Comparison of ENCODE assay signal across 27 mouse cellular contexts in the genomic region with DNA sequence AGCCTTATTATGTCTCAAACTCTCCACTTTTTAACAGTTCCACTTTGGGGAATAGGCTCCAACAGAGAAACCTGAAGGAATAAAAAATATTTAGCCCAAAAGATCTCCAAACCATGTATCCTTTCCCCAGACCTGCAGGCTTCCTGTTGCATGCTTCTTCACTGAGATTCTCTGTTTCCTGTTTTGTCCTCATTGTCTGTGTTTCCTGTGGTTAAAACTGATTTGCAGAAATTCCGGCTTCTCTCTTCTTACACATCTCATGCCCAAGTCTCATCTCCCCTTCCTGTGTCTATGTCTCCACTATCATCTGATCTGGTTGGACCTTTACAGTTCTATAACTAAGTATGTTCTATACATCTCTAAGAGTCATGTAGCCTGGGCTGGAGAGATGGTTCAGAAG.
A peak's percentile ranks its signal among the peaks of the same experiment; 100 is the strongest.
DNase-seq lines count a peak whose midpoint lies in the region; ATAC-seq and TF ChIP-seq lines count a peak whose summit lies in the region.
"Had no signal": no experiment of that assay in that cellular context is flagged by ENCODE, and none has a peak within 500 bp of the region (broad histone marks: within the 10 kb centered on the region; RNA-seq: fewer than 3 reads in every experiment).

No protein-coding gene starts in this region.

- WGBS in lung, postnatal 0 days = 78% methylated on average over 1 of the region's 1 CpGs

- H3K9ac ChIP-seq in lung, postnatal 0 days (replicated peaks; ENCODE audit: low read depth) = no peak overlapping the region
- H3K9ac ChIP-seq: forebrain, postnatal 0 days; hindbrain, embryonic 15.5 days; liver, embryonic 13.5 days; midbrain, embryonic 12.5 days; neural tube, embryonic 12.5 days had no signal

- H3K9me3 ChIP-seq in lung, postnatal 0 days (ENCODE audit: low read length) = no peaks in the 10 kb centered on the region
- H3K9me3 ChIP-seq: embryonic facial prominence, embryonic 10.5 days; forebrain, embryonic 10.5 days; hindbrain, embryonic 15.5 days; liver, embryonic 13.5 days; midbrain, embryonic 12.5 days; neural tube, embryonic 12.5 days had no signal

- H3K27me3 ChIP-seq in lung, postnatal 0 days (replicated peaks; ENCODE audit: insufficient read depth, low read length) = no peaks in the 10 kb centered on the region
- H3K27me3 ChIP-seq: hindbrain, embryonic 15.5 days; liver, embryonic 13.5 days; midbrain, embryonic 12.5 days; neural tube, embryonic 12.5 days had no signal

- no peaks in the 10 kb centered on the region for H3K36me3 ChIP-seq in lung, postnatal 0 days (ENCODE audit: insufficient read depth, low read length)
- H3K36me3 ChIP-seq: embryonic facial prominence, embryonic 10.5 days; forebrain, embryonic 10.5 days; hindbrain, embryonic 15.5 days; liver, embryonic 13.5 days; midbrain, embryonic 12.5 days; neural tube, embryonic 12.5 days had no signal

- DNase-seq in lung, postnatal 0 days (ENCODE audit: low spot score) = peak; percentile 7
- DNase-seq in lung, postnatal 10 days = no peak
- DNase-seq in right cerebral cortex, postnatal 36 days (ENCODE audit: low spot score in 2 of 2) = no peak
- no peak for DNase-seq in adrenal gland, postnatal 25 days
- no peak for DNase-seq in layer of hippocampus, adult 18-20 months (ENCODE audit: low spot score in 2 of 2)
- DNase-seq: adrenal gland, postnatal 10 days; cerebellum, adult 9-10 months; forebrain, postnatal 0 days; gastrocnemius, postnatal 25 days; heart, postnatal 36 days; kidney, adult 9 months; kidney, postnatal 25 days; layer of hippocampus, adult 9-11 months; liver, embryonic 13.5 days; lung, adult 2 months; retina, postnatal 1 day; right cerebral cortex, postnatal 25 days; thymus, postnatal 25 days had no signal

- H3K4me2 ChIP-seq in lung, postnatal 0 days (replicated peaks; ENCODE audit: low read depth, low read length) = no peak overlapping the region
- H3K4me2 ChIP-seq: hindbrain, embryonic 15.5 days; liver, embryonic 13.5 days; midbrain, embryonic 12.5 days; neural tube, embryonic 12.5 days had no signal

- ATAC-seq in lung, postnatal 0 days = no peak
- ATAC-seq in CD4-positive, CD25-positive, alpha-beta regulatory T cell, adult 4 months = peak; percentile 72
- peak; percentile 46 to 66; a peak in 2 of 4 replicates for ATAC-seq in hematopoietic stem cell, adult 5-6 weeks (replicated peaks in 1 of 2; ENCODE audit: insufficient read depth in 1 of 2, low FRiP score in 2 of 2, low TSS enrichment in 1 of 2, low read depth in 1 of 2, poor library complexity in 2 of 2, severe bottlenecking in 2 of 2)
- peak; percentile 62; the same call in 1 of the 2 replicates for ATAC-seq in monocyte, adult 5-6 weeks (replicated peaks; ENCODE audit: insufficient number of reproducible peaks, low FRiP score, low TSS enrichment, poor library complexity, severe bottlenecking)
- ATAC-seq: forebrain, postnatal 0 days; intestine, embryonic 16.5 days had no signal

- no peaks in the 10 kb centered on the region for H3K4me1 ChIP-seq in lung, postnatal 0 days (ENCODE audit: insufficient read depth, low read depth, low read length)
- H3K4me1 ChIP-seq: embryonic facial prominence, embryonic 10.5 days; forebrain, embryonic 10.5 days; hindbrain, embryonic 15.5 days; liver, embryonic 13.5 days; midbrain, embryonic 12.5 days; neural tube, embryonic 12.5 days had no signal

- no peak overlapping the region for H3K4me3 ChIP-seq in lung, postnatal 0 days (ENCODE audit: low read depth, low read length)
- H3K4me3 ChIP-seq: embryonic facial prominence, embryonic 10.5 days; forebrain, embryonic 10.5 days; hindbrain, embryonic 15.5 days; liver, embryonic 13.5 days; midbrain, embryonic 12.5 days; neural tube, embryonic 12.5 days had no signal

- no peak overlapping the region for H3K27ac ChIP-seq in lung, postnatal 0 days (ENCODE audit: low read length)
- H3K27ac ChIP-seq: embryonic facial prominence, embryonic 10.5 days; forebrain, embryonic 10.5 days; hindbrain, embryonic 15.5 days; liver, embryonic 13.5 days; midbrain, embryonic 12.5 days; neural tube, embryonic 12.5 days had no signal

- no peak for TF ChIP-seq EP300 in lung, postnatal 0 days (IDR thresholded peaks at IDR 0.05)

- TF ChIP-seq CTCF in lung, postnatal 0 days (IDR thresholded peaks at IDR 0.05) = no peak
